Mouse (Mus musculus) midbrain, embryonic 12.5 days (tissue): ENCODE measurements around the gene Fam160a1. TPM values are rescaled to one million over a fixed set of nuclear protein-coding genes. Genes with fewer than 3 reads are reported as not detected.

Experiments used
- ATAC-seq: fragments of 200-750 bp; cut with Nextera tagmentation; 2 replicates; pipeline ENCODE4 v1.8.0; 2017; ENCODE audit warnings: low read depth, moderate TSS enrichment, moderate library complexity; ENCODE audit not compliant: low FRiP score
- H3K27ac ChIP-seq: fragments of 300-500 bp; sonication (generic); replicated peaks from 2 replicates; pipeline ENCODE4 v1.5.1; 2016; ENCODE audit warnings: mild to moderate bottlenecking
- H3K27me3 ChIP-seq: fragments of 300-500 bp; sonication (generic); 2 replicates; pipeline ENCODE4 v1.6.1; 2016; ENCODE audit warnings: mild to moderate bottlenecking
- H3K36me3 ChIP-seq: fragments of 300-500 bp; sonication (generic); 2 replicates; pipeline ENCODE4 v1.6.1; 2016
- H3K4me1 ChIP-seq: fragments of 300-500 bp; sonication (generic); 2 replicates; pipeline ENCODE4 v1.6.1; 2016
- H3K4me2 ChIP-seq: fragments of 300-500 bp; sonication (generic); replicated peaks from 2 replicates; pipeline ENCODE4 v1.6.1; 2016; ENCODE audit warnings: mild to moderate bottlenecking, moderate library complexity
- H3K4me3 ChIP-seq: fragments of 300-500 bp; sonication (generic); 2 replicates; pipeline ENCODE4 v1.5.1; 2016; ENCODE audit warnings: mild to moderate bottlenecking
- H3K9ac ChIP-seq: fragments of 300-500 bp; sonication (generic); replicated peaks from 2 replicates; pipeline ENCODE4 v1.6.1; 2016; ENCODE audit warnings: mild to moderate bottlenecking, moderate library complexity
- H3K9me3 ChIP-seq: fragments of 300-500 bp; sonication (generic); 2 replicates; pipeline ENCODE4 v1.6.1; 2016; ENCODE audit warnings: mild to moderate bottlenecking
- WGBS: fragments of 180-500 bp; shearing (Covaris S2); methylation state at CpG from one replicate; pipeline ENCODE4 v1.1.7; 2016; 5-methylcytosine and 5-hydroxymethylcytosine counted together
- polyA plus RNA-seq: library from polyadenylated mRNA; unstranded; fragments of >200 nt; fragmentation: Nextera tagmentation; extraction: Ambion mirVana; gene quantifications from 2 replicates; pipeline ENCODE4 v1.2.1, GENCODE M21; 2016

Gene Fam160a1
- polyA plus RNA-seq, 1 experiment from 2014 or later: 0.28 TPM

GRCm38 (mm10) chr3:85819319-85819718 is 2.2 kb upstream of the Fam160a1 start:
- no peak for ATAC-seq
- WGBS: 83% methylated on average over 3 of the region's 3 CpGs
- H3K4me3 ChIP-seq: no peak overlapping the region

GRCm38 (mm10) chr3:85814241-85814640 is 2.9 kb downstream of the Fam160a1 start:
- H3K4me2 ChIP-seq: no peak overlapping the region
- WGBS: 74% methylated on average over 7 of the region's 7 CpGs
- H3K4me3 ChIP-seq: no peak overlapping the region
- no peaks in the 10 kb centered on the region for H3K27me3 ChIP-seq
- no peaks in the 10 kb centered on the region for H3K9me3 ChIP-seq
- ATAC-seq: no peak
- no peaks in the 10 kb centered on the region for H3K36me3 ChIP-seq
- no peak overlapping the region for H3K9ac ChIP-seq
- H3K27ac ChIP-seq: no peak overlapping the region
- no peaks in the 10 kb centered on the region for H3K4me1 ChIP-seq

More at GRCm38 (mm10) chr3:85819319-85819718, 2.2 kb upstream of the Fam160a1 start:
- Histone ChIP-seq H3K36me3 (no peaks in the 10 kb centered on the region), H3K9ac (no peak overlapping the region), H3K4me1 (no peaks in the 10 kb centered on the region), H3K9me3 (no peaks in the 10 kb centered on the region), H3K4me2 (no peak overlapping the region), H3K27me3 (no peaks in the 10 kb centered on the region), H3K27ac (no peak overlapping the region)

GRCm38 (mm10) chr3:85813101-85814014 is 3.7 kb downstream of the Fam160a1 start:
- Histone ChIP-seq H3K36me3 (no peaks in the 10 kb centered on the region), H3K9me3 (no peaks in the 10 kb centered on the region), H3K4me1 (no peaks in the 10 kb centered on the region), H3K4me2 (no peak overlapping the region), H3K27me3 (no peaks in the 10 kb centered on the region), H3K27ac (no peak overlapping the region), H3K4me3 (no peak overlapping the region), H3K9ac (no peak overlapping the region)
- no peak for ATAC-seq
- WGBS: 71% methylated on average over 4 of the region's 4 CpGs

- Histone ChIP-seq H3K4me3 (no peak overlapping the region), H3K27me3 (no peaks in the 10 kb centered on the region), H3K4me2 (no peak overlapping the region), H3K9me3 (no peaks in the 10 kb centered on the region), H3K36me3 (no peaks in the 10 kb centered on the region), H3K9ac (no peak overlapping the region), H3K4me1 (no peaks in the 10 kb centered on the region), H3K27ac (no peak overlapping the region)
- WGBS: 94% methylated on average over 5 of the region's 5 CpGs
- no peak for ATAC-seq
These were observed 5.1 kb downstream of the Fam160a1 start for GRCm38 (mm10) chr3:85812010-85812409.

GRCm38 (mm10) chr3:85793166-85793565 is 23.9 kb downstream of the Fam160a1 start:
- Histone ChIP-seq H3K4me2 (no peak overlapping the region), H3K4me3 (no peak overlapping the region), H3K9me3 (no peaks in the 10 kb centered on the region), H3K9ac (no peak overlapping the region), H3K4me1 (no peaks in the 10 kb centered on the region), H3K27ac (no peak overlapping the region), H3K36me3 (no peaks in the 10 kb centered on the region), H3K27me3 (no peaks in the 10 kb centered on the region)
- no peak for ATAC-seq
- WGBS: 76% methylated on average over 1 of the region's 1 CpGs

- no peak overlapping the region for H3K27ac ChIP-seq
- no peak overlapping the region for H3K4me2 ChIP-seq
- no peak overlapping the region for H3K9ac ChIP-seq
- H3K36me3 ChIP-seq: no peaks in the 10 kb centered on the region
- no peaks in the 10 kb centered on the region for H3K27me3 ChIP-seq
- H3K9me3 ChIP-seq: no peaks in the 10 kb centered on the region
- WGBS: 64% methylated on average over 4 of the region's 4 CpGs
- no peak overlapping the region for H3K4me3 ChIP-seq
- H3K4me1 ChIP-seq: no peaks in the 10 kb centered on the region
- no peak for ATAC-seq
These were observed 27.3 kb downstream of the Fam160a1 start for GRCm38 (mm10) chr3:85789748-85790147.

GRCm38 (mm10) chr3:85786501-85786900 is 30.6 kb downstream of the Fam160a1 start:
- 86% methylated on average over 8 of the region's 8 CpGs for WGBS
- no peaks in the 10 kb centered on the region for H3K27me3 ChIP-seq
- H3K4me1 ChIP-seq: no peaks in the 10 kb centered on the region
- no peak for ATAC-seq
- H3K4me2 ChIP-seq: no peak overlapping the region
- no peaks in the 10 kb centered on the region for H3K36me3 ChIP-seq
- H3K4me3 ChIP-seq: no peak overlapping the region
- H3K9me3 ChIP-seq: no peaks in the 10 kb centered on the region
- no peak overlapping the region for H3K27ac ChIP-seq
- no peak overlapping the region for H3K9ac ChIP-seq

- Histone ChIP-seq H3K9ac (no peak overlapping the region), H3K4me3 (no peak overlapping the region), H3K27ac (no peak overlapping the region), H3K4me2 (no peak overlapping the region), H3K4me1 (0 out of 2 replicates have a peak, but pooled peaks cover 6% of the 10 kb centered on the region), H3K27me3 (no peaks in the 10 kb centered on the region), H3K36me3 (no peaks in the 10 kb centered on the region), H3K9me3 (no peaks in the 10 kb centered on the region)
- 84% methylated on average over 7 of the region's 7 CpGs for WGBS
- ATAC-seq: no peak
These were observed 36.2 kb downstream of the Fam160a1 start for GRCm38 (mm10) chr3:85780906-85781305.

- H3K4me3 ChIP-seq: no peak overlapping the region
- no peak overlapping the region for H3K4me2 ChIP-seq
- no peaks in the 10 kb centered on the region for H3K36me3 ChIP-seq
- WGBS: 73% methylated on average over 2 of the region's 2 CpGs
- 0 out of 2 replicates have a peak, but pooled peaks cover 6% of the 10 kb centered on the region for H3K4me1 ChIP-seq
- H3K27me3 ChIP-seq: no peaks in the 10 kb centered on the region
- no peak overlapping the region for H3K9ac ChIP-seq
- peak overlapping the region; percentile 49; the same call in 1 of the 2 replicates for H3K27ac ChIP-seq
- 0 out of 2 replicates have a peak, but pooled peaks have one; percentile 44 for ATAC-seq
- no peaks in the 10 kb centered on the region for H3K9me3 ChIP-seq
These were observed 36.8 kb downstream of the Fam160a1 start for GRCm38 (mm10) chr3:85780332-85780731.

- no peak for ATAC-seq
- no peak overlapping the region for H3K27ac ChIP-seq
These were observed 39.2 kb downstream of the Fam160a1 start for GRCm38 (mm10) chr3:85777841-85778240.

GRCm38 (mm10) chr3:85777356-85777755 is 39.7 kb downstream of the Fam160a1 start:
- H3K4me1 ChIP-seq: 0 out of 2 replicates have a peak, but pooled peaks cover 6% of the 10 kb centered on the region
- H3K4me2 ChIP-seq: no peak overlapping the region
- H3K9me3 ChIP-seq: no peaks in the 10 kb centered on the region
- no peaks in the 10 kb centered on the region for H3K27me3 ChIP-seq
- no peak overlapping the region for H3K9ac ChIP-seq
- H3K27ac ChIP-seq: no peak overlapping the region
- H3K36me3 ChIP-seq: no peaks in the 10 kb centered on the region
- no peak overlapping the region for H3K4me3 ChIP-seq
- no peak for ATAC-seq
- WGBS: 85% methylated on average over 4 of the region's 4 CpGs

More at GRCm38 (mm10) chr3:85777841-85778240, 39.2 kb downstream of the Fam160a1 start:
- Histone ChIP-seq H3K9ac (no peak overlapping the region), H3K4me1 (0 out of 2 replicates have a peak, but pooled peaks cover 6% of the 10 kb centered on the region), H3K4me3 (no peak overlapping the region), H3K36me3 (no peaks in the 10 kb centered on the region), H3K27me3 (no peaks in the 10 kb centered on the region), H3K9me3 (no peaks in the 10 kb centered on the region), H3K4me2 (no peak overlapping the region)
- 80% methylated on average over 2 of the region's 2 CpGs for WGBS

GRCm38 (mm10) chr3:85776707-85777106 is 40.4 kb downstream of the Fam160a1 start:
- H3K9me3 ChIP-seq: no peaks in the 10 kb centered on the region
- WGBS: 86% methylated on average over 10 of the region's 10 CpGs
- H3K36me3 ChIP-seq: no peaks in the 10 kb centered on the region
- H3K4me3 ChIP-seq: no peak overlapping the region
- H3K9ac ChIP-seq: no peak overlapping the region
- 0 out of 2 replicates have a peak, but pooled peaks cover 6% of the 10 kb centered on the region for H3K4me1 ChIP-seq
- H3K27me3 ChIP-seq: no peaks in the 10 kb centered on the region
- H3K4me2 ChIP-seq: no peak overlapping the region
- no peak for ATAC-seq
- H3K27ac ChIP-seq: no peak overlapping the region
